Comparison of ENCODE assay signal across 14 mouse cellular contexts in the genomic region with DNA sequence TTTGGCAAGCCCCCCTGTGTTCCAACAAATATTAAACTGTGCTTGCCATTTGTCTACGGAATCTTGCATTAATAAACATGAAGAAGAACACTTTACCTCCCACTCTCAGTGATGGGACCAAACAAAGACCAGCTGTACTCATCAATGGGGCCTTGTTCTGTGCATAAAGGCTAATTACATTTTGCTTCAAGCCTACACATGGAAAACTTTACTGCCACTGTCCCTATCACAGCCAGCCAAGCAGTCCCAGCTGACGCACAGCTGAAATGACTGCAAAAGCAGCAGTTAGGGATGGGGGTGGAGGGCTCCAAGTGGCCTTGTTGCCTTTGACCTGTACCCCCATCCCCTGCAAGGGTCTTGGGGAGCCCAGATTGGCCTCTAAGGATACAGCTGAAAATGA.
A peak's percentile ranks its signal among the peaks of the same experiment; 100 is the strongest.
DNase-seq lines count a peak whose midpoint lies in the region; ATAC-seq and TF ChIP-seq lines count a peak whose summit lies in the region.
"Had no signal": no experiment of that assay in that cellular context is flagged by ENCODE, and none has a peak within 500 bp of the region (broad histone marks: within the 10 kb centered on the region; RNA-seq: fewer than 3 reads in every experiment).

No protein-coding gene starts in this region.

- no peak overlapping the region for H3K4me2 ChIP-seq in hindbrain, embryonic 13.5 days
- no peak overlapping the region for H3K4me2 ChIP-seq in intestine, embryonic 15.5 days (replicated peaks)
- H3K4me2 ChIP-seq: hindbrain, embryonic 15.5 days; kidney, embryonic 15.5 days had no signal

- 31% methylated on average over 2 of the region's 2 CpGs for WGBS in hindbrain, embryonic 13.5 days
- WGBS in hindbrain, embryonic 10.5 days: 68% methylated on average over 2 of the region's 2 CpGs
- 48% methylated on average over 2 of the region's 2 CpGs for WGBS in embryonic facial prominence, embryonic 10.5 days
- 78% methylated on average over 2 of the region's 2 CpGs for WGBS in intestine, embryonic 15.5 days
- 97% methylated on average over 2 of the region's 2 CpGs for WGBS in thymus, adult 2 months

- H3K36me3 ChIP-seq in hindbrain, embryonic 13.5 days: peaks cover 18% of the 10 kb centered on the region
- H3K36me3 ChIP-seq in hindbrain, embryonic 10.5 days: peaks cover 92% of the 10 kb centered on the region
- H3K36me3 ChIP-seq in embryonic facial prominence, embryonic 10.5 days (replicated peaks): peaks cover 92% of the 10 kb centered on the region
- H3K36me3 ChIP-seq in intestine, embryonic 15.5 days: peaks cover 15% of the 10 kb centered on the region
- peaks cover 82% of the 10 kb centered on the region for H3K36me3 ChIP-seq in thymus, adult 2 months (ENCODE audit: control insufficient read depth, insufficient read depth, low read length)

- no peak for DNase-seq in hindbrain, embryonic 10.5 days (ENCODE audit: low spot score)
- DNase-seq in Muller cell, postnatal 12 days (ENCODE audit: inconsistent ontology term): peak; percentile 41
- peak; percentile 51 for DNase-seq in embryonic facial prominence, embryonic 10.5 days (ENCODE audit: low spot score)
- DNase-seq in layer of hippocampus, adult 2 months (ENCODE audit: low spot score in 2 of 2): peak in 1 of 2 experiments; percentile 24
- no peak for DNase-seq in thymus, adult 2 months
- DNase-seq: cerebellum, postnatal 10 days; lung, adult 2 months; right cerebral cortex, postnatal 25 days; thymus, postnatal 36 days had no signal

- no peak for ATAC-seq in hindbrain, embryonic 13.5 days (ENCODE audit: low FRiP score)
- ATAC-seq in intestine, embryonic 15.5 days: no peak

- H3K9me3 ChIP-seq in hindbrain, embryonic 13.5 days: no peaks in the 10 kb centered on the region
- no peaks in the 10 kb centered on the region for H3K9me3 ChIP-seq in hindbrain, embryonic 10.5 days
- no peaks in the 10 kb centered on the region for H3K9me3 ChIP-seq in embryonic facial prominence, embryonic 10.5 days
- H3K9me3 ChIP-seq in intestine, embryonic 15.5 days: no peaks in the 10 kb centered on the region
- H3K9me3 ChIP-seq: hindbrain, embryonic 15.5 days; kidney, embryonic 15.5 days had no signal

- TF ChIP-seq CTCF in layer of hippocampus, adult 2 months (conservative IDR thresholded peaks at IDR 0.05): no peak
- TF ChIP-seq CTCF in thymus, adult 2 months (IDR thresholded peaks at IDR 0.05; ENCODE audit: borderline replicate concordance, control insufficient read depth, extremely low read depth, insufficient read depth, low read length, poor library complexity): no peak

- TF ChIP-seq POLR2A in thymus, adult 2 months (IDR thresholded peaks at IDR 0.05; ENCODE audit: control insufficient read depth, extremely low read depth, insufficient read depth, low read length, poor library complexity): no peak

- H3K4me1 ChIP-seq in hindbrain, embryonic 13.5 days (replicated peaks): peaks cover 48% of the 10 kb centered on the region
- H3K4me1 ChIP-seq in hindbrain, embryonic 10.5 days (replicated peaks): peaks cover 22% of the 10 kb centered on the region
- H3K4me1 ChIP-seq in embryonic facial prominence, embryonic 10.5 days: peaks cover 30% of the 10 kb centered on the region
- no peaks in the 10 kb centered on the region for H3K4me1 ChIP-seq in intestine, embryonic 15.5 days (replicated peaks)
- H3K4me1 ChIP-seq in thymus, adult 2 months (replicated peaks; ENCODE audit: control insufficient read depth, insufficient read depth, low read length): no peaks in the 10 kb centered on the region

- H3K27ac ChIP-seq in hindbrain, embryonic 13.5 days: peak overlapping the region; percentile 30
- no peak overlapping the region for H3K27ac ChIP-seq in hindbrain, embryonic 10.5 days
- H3K27ac ChIP-seq in embryonic facial prominence, embryonic 10.5 days (replicated peaks): 0 out of 2 replicates have a peak overlapping the region, but pooled peaks have one; percentile 30
- H3K27ac ChIP-seq in layer of hippocampus, adult 2 months: 0 out of 2 replicates have a peak overlapping the region, but pooled peaks have one; percentile 32
- H3K27ac ChIP-seq in intestine, embryonic 15.5 days: no peak overlapping the region
- no peak overlapping the region for H3K27ac ChIP-seq in thymus, adult 2 months (ENCODE audit: control insufficient read depth, insufficient read depth, low read length)
- H3K27ac ChIP-seq: hindbrain, embryonic 15.5 days; kidney, embryonic 15.5 days had no signal

- no peaks in the 10 kb centered on the region for H3K27me3 ChIP-seq in hindbrain, embryonic 13.5 days
- H3K27me3 ChIP-seq in hindbrain, embryonic 10.5 days (ENCODE audit: insufficient read depth, poor library complexity, severe bottlenecking): no peaks in the 10 kb centered on the region
- H3K27me3 ChIP-seq in embryonic facial prominence, embryonic 10.5 days (replicated peaks; ENCODE audit: low read depth, poor library complexity, severe bottlenecking): no peaks in the 10 kb centered on the region
- H3K27me3 ChIP-seq in intestine, embryonic 15.5 days (replicated peaks): no peaks in the 10 kb centered on the region
- no peaks in the 10 kb centered on the region for H3K27me3 ChIP-seq in thymus, adult 2 months (ENCODE audit: control insufficient read depth, insufficient read depth, low read length)
- H3K27me3 ChIP-seq: hindbrain, embryonic 15.5 days; kidney, embryonic 15.5 days had no signal

- no peak overlapping the region for H3K4me3 ChIP-seq in hindbrain, embryonic 13.5 days
- H3K4me3 ChIP-seq in hindbrain, embryonic 10.5 days: no peak overlapping the region
- no peak overlapping the region for H3K4me3 ChIP-seq in embryonic facial prominence, embryonic 10.5 days
- H3K4me3 ChIP-seq in layer of hippocampus, adult 2 months: no peak overlapping the region
- H3K4me3 ChIP-seq in intestine, embryonic 15.5 days (replicated peaks): no peak overlapping the region
- H3K4me3 ChIP-seq in thymus, adult 2 months (ENCODE audit: control insufficient read depth, insufficient read depth, low read length): no peak overlapping the region
- H3K4me3 ChIP-seq: hindbrain, embryonic 15.5 days; kidney, embryonic 15.5 days; left cerebral cortex, adult 2 months had no signal

- no peak overlapping the region for H3K9ac ChIP-seq in hindbrain, embryonic 13.5 days
- no peak overlapping the region for H3K9ac ChIP-seq in intestine, embryonic 15.5 days
- H3K9ac ChIP-seq: hindbrain, embryonic 15.5 days; kidney, embryonic 15.5 days had no signal

Comparison
In these comparisons a context has a peak if more than half of its experiments do, and no peak if none do; other contexts are left out.
1. H3K27ac ChIP-seq: peak in hindbrain, embryonic 13.5 days (single experiment), embryonic facial prominence, embryonic 10.5 days (single experiment) and layer of hippocampus, adult 2 months (single experiment); none in hindbrain, embryonic 10.5 days (single experiment), intestine, embryonic 15.5 days (single experiment) and thymus, adult 2 months (single experiment).
2. DNase-seq: peak in Muller cell, postnatal 12 days (single experiment) and embryonic facial prominence, embryonic 10.5 days (single experiment); none in hindbrain, embryonic 10.5 days (single experiment) and thymus, adult 2 months (single experiment).